Mouse (Mus musculus) kidney, postnatal 14 days (tissue): Measurements from ENCODE around the gene Alyref.
A peak's percentile ranks its signal among the peaks of the same experiment; 100 is the strongest.

Experiments used
- DNase-seq: peaks from one replicate; pipeline ENCODE4 v3.0.0; 2022; ENCODE audit warnings: mixed read lengths

The Alyref gene

DNA sequence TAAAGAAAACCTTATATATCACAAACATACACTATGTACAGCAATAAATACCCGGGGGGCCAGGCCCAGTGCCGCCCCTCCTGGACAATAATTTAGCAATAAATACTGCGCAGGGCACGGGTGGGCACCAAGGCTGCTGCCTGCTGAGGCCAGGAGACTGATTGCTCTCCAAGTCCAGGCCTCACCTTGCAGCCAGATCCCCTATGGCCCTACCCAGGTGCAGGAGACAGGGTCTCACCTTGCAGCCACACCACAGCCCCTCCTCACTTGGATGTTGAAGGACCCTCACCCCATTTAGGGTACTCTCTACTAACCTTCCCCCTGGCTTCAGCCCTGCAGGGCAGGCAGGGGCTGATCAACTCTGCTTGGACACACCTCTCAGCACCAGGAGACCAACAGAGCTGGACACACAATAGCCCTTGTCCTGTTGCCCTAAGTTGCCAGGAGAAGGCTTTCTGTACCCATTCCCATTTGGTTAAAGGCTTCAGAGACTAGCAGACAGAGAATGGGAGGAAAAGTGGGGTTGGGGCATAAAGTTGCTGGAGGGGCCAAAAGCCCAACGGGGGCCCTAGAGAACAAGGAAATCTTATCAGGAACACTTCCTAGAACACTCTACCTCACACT is 27.1 kb upstream of the Alyref start, which contains the start of gene Sirt7:
Sirt7 (minus strand) TSS at position 89 of the 624 bp plus-strand sequence.
- peak; percentile 5 for DNase-seq

DNA sequence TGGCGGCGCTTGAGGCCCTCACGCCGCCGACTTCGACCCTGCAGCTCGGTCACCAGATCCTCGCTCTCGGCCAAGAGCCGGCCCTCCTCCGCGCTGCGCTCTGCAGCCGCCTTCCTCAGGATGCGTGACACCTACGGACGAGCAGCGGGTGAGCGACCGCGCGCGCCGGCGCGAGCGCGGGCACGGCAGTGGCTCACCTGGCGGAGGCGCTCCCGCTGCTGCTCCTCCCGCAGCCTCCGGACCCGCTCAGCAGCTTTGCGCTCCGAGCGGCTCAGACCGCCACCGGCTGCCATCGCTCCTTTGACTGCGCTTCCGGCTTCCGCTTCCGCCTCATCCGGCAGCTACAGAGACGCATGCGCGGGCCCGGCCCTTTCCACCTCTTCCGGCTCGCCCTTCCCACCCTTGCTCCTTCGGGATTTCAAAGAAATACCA is 26.5 kb upstream of the Alyref start:
- DNase-seq, result peak; percentile 92

DNA sequence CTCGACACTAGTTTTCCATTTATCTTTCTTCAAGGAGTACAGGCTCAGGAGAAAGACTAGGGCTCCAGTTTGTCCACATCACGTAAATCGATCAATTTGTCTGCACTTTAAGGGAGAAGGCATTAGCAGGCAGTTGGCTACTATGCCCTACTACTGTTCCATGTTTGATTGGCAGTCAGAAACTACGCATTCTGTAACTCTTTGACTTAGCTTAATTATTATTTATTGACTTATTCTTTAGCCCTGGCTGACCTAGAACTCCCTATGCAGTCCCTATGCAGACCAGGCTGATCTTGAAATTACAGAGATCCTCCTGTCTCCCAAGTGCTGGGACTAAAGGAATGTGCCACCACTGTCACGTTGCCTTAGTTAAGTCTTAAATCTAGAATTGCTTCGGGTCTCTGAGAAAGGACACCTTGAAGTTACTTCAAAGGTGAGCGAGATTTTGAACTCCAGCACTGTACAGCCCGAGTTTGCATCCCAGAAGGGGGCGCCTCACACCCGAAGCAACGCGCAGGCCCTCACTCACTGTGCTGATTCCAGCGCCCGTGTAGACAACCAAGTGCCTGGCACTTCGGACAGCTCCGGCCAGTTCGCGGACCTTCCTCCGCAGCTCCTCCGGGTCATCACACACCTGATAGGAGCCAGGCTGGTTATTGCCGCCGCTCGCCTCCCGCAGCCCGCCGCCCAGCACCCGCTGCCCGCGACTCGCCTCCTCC is 26.0 kb upstream of the Alyref start:
- DNase-seq, result peak; percentile 84

DNA sequence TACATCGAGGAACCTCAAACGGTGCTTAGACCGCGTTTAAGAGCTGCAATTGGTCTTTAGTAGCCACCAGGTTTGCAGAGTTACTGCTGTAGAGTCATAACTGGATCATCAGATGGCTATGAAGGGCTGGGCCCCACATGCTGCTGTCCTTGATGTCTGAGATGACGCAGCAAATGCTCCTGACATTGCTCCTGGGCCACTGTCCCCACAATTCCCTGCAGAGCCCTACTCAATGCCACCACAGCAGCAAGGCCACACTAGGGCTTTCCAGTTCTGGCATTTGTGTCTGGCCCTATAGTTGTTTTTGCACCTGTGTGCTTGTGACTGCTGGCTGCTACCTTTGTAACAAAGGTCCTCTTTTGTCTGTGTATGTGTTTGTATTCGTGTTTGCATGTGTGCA is 24.6 kb upstream of the Alyref start:
- DNase-seq, result no peak

DNA sequence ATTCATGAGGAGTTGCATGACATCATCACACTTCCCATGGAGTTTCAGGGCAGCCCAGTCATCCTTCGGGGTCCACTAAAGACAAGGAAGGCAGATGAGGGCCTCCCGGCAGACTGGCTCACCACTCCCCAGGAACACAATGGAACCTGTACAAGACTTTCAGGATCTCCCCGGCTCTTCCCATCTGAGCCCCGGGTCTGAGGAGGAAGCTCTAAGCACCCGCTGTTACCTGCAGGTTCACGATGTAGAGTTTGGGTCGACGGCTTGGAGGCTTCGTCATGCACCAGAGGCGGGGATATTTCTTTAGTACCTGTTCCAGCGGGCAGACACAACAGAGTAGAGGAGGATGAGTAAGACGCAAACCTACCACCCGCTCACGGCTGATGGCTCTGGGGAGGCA is 22.0 kb upstream of the Alyref start:
- no peak for DNase-seq

DNA sequence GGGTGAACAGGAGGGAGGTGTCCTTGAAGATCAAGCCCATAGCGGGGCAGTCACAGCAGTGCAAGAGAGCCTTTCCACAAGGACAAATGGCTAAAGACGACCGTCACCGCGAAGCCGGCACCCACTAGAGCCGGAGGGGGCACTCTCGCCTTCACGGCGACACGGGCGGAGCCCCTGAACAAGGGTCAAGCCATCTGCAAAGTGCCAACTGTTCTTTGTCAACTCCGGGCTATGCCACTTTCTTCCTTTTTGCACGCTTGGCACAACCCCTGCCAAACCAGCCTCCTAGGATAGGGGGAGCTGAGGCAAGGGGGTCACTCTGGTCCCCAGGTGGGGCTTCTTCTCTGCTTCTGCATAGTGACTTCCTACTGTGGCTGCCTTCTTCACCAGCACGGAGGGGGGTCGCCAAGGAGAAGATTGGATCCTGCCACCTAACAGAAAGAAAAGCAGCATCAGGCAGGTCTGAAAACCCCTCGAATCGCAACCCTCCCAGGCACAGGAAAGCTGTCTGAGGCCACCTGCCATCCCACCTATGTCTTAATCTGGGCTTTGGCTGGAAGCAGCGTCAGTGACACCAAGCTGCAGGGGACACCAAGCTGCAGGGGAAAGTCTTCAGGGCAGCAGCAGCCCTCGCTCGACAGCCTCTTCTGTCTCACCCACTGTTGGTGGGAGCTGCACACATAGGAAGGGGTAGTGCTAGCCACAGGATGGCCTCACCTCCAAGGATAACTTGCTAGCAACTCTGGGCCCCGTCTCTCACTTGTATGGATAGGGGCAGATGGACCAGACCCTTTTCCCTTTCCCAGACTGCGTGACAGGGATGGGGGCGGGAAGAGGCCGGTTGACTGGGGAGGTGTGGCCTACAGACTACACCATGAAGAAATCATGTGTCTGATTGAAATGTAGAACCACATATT is 20.7 kb upstream of the Alyref start:
- DNase-seq, result no peak

DNA sequence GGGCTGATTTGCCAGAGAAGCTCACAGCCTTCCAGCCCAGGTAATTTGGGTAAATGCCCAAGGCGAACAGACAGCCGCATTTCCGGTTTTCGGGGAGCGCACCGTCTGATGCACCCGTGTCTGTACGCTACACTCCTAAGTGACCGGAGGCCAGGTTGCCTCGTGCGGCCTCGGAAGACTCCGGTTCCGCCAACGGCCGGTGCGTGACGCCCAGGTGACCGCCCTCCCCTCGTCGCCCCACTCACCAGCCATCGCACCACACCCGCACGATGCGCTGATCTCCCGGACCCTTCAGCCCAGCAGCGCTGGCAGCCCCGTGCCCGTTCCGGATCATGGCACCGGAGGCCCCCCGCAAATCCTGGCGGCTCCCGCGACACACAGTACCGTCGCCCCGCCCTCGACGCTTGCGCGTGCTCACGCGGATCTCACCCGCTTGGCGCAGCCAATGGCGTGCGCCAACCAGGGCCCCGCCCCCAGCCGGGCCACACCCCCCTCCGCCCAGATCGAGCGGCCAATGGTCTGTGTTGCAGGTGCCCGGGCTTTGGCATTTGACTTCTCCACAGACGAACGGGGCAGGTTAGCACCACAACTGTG is 19.5 kb upstream of the Alyref start, which contains the start of gene Pcyt2:
Pcyt2 (minus strand) TSS at position 418 of the 594 bp plus-strand sequence.
- DNase-seq, result peak; percentile 96

DNA sequence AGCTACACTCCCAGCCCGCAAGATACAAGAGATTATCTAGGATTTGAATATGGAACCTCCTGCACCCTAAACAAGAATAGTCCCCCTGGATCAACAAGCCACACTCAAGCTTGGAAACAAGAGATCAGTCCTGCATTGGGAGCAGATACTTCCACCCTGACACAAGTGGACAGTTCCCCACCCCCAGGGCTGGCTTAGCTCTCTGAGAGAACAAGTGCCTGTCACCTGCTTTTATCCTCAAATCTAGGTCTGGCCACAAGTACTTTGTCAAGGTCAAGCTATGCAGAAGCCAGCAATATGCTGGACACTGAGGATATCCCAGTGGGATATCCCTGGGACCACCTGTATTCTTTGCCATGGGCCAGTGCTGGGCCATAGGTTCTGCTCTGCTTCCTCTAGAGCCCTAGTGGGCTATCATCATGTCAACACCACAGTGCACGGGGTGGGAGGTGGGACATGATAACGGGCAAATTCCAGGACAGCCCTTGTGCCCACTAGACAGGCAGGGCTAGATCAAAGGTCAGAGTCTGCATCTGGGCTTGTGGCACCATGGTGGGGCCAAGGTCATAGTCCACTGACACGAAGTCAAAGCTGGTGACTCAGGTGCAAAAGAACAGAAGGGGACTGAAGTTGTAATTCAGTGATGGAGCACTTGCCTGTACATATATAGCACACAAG is 18.6 kb upstream of the Alyref start:
- peak; percentile 75 for DNase-seq

DNA sequence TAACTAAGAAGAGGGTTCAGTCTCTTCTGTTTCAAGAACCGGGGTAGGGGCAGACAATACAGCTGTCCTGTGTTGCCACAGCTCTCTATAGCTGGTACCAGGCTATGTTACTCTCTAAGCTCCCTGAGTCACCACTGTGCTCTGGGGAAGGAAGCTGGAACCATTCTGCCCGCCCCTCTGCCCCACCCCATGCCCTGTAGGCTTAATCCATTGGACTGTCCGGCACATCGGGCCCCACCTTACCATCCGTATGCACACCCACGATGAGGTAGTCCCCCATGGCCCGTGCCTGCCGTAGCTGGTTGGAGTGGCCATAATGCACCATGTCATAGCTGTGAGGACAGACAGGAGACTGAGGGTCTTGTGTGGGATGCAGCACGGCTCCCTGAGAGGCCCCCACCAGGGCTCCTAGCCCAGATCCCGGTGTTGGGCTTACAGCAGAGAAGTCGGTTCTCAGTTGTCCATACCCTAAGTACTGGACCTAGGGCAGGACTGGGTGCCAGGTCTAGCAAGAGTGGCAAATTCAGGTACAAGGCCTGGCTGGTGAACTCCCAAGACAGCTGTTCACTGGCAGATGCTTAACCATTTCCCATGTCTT is 17.5 kb upstream of the Alyref start:
- no peak for DNase-seq

DNA sequence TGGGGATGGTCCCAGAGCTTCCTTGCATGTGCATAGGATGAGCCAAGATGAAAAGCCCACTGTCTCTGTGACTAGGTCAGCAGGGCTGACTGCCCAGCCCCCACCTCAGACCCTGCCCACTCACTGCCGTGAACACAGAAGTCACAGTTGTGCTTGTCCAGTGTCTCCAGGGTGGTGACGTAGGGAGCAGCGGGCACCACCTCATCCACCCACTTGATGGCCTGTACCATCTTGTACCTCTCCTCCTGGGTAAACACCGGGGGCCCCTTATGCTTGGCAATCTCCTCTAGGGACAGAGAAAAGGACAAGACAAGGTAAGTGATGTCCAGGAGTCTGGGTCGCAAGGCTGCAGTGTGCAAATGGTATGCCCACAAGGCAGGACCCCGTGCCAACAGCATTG is 17.0 kb upstream of the Alyref start:
- no peak for DNase-seq

DNA sequence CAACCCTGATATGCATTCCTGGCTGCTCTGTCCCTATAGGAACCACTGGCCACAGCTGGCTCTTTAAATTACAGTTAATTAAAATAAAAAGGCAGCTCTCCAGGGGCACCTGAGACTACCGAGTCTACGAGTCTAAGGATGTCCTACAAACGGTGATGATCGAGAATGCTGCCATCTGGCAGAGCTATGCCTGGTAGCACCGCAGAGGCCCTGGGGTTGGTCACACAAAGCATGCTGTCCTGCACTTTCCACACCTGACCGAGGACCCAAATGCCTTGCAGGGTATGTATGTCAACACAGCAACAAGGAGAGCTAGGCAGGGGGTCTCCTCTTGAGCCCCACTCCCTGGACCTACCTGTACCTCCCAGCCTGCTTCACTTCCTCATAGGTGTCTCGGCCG is 15.8 kb upstream of the Alyref start:
- DNase-seq, result no peak

DNA sequence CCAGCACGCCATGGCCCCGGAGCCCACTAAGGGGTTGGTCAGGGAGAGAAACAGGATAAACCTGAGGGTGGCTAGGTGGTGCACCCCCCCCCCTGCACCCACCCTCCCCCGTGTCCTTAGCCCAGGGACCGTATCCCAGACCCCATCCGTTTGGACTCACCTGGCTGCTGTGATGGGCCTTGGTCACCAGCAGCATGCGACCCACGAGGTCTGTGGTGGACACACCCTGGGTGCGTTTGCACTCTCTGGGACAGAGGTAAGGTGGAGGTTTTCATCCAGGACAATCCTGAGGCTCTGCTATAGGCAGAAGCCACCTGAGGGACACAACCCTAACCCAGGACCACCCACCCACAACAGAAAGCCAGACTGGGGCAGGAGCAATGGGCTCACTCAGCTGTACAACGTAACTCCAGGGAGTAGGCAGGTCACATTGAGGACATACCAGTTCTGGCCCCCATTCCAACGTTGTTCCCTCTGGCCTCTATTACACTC is 15.4 kb upstream of the Alyref start:
- no peak for DNase-seq

DNA sequence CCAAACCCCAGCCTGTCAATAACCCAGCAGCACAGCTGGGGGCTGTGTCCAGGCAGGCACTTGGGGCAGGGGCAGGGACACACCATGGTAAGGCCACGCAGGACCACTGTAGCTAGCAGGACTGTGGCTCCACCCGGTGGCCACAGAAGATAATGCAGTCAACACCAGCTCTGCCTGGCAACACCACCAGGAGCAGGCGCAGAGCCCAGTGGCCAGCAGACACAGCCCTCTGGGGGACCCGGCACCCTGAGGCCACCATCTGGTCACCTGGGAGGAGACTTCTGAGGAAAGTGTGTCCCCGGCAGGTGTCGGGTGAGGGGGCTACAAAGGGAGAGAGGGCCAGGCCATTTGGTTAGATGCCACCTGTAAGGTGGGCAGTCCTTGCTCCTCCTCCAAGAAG is 14.6 kb upstream of the Alyref start:
- peak; percentile 83 for DNase-seq

DNA sequence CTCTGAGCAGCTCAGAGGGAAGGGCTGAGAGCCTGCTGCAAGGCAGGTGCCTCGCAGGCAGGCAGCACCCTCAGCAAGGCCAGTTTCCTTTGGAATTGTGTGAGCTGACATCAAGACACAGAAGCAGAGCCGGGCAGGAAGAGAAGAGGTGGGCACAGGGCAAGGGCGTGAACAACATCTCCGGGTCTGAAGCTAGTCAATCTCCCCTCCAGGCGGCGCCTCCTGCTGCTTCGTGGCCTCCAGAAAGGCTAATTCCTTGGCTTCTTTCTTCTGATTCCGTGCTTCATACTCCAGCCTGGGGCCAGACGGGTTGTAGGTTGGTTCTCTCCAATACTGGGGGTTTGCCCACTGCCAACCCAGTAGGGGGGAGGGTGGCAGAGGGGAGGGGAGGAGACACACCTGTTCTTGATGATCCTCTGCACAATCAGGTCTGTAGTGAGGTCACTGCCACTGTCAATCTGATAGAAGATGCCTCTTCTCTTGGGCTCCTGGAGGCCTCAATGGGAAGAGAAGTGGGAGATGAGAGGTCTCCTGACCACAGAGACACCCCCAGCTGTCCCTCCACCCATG is 12.4 kb upstream of the Alyref start:
- no peak for DNase-seq

DNA sequence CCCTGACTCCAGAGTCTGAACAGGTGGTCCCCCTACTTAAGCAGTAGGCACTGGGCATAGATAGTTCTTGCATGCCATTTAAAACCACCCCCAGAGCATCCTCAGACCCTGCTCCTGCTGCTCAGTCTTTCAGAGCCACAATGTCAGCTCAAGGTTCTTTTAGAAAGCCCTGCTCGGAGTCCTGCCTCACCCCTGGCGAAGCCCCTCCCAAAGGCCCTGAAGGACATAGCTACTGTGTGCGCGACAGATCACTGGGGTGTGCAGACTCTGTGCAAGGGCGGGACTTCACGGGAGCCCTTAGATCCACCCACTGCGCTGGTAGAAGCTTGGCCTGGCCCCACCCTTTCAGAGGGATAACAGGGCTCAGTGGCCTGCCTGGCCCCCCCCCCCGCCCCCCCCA is 11.1 kb upstream of the Alyref start:
- peak; percentile 68 for DNase-seq

DNA sequence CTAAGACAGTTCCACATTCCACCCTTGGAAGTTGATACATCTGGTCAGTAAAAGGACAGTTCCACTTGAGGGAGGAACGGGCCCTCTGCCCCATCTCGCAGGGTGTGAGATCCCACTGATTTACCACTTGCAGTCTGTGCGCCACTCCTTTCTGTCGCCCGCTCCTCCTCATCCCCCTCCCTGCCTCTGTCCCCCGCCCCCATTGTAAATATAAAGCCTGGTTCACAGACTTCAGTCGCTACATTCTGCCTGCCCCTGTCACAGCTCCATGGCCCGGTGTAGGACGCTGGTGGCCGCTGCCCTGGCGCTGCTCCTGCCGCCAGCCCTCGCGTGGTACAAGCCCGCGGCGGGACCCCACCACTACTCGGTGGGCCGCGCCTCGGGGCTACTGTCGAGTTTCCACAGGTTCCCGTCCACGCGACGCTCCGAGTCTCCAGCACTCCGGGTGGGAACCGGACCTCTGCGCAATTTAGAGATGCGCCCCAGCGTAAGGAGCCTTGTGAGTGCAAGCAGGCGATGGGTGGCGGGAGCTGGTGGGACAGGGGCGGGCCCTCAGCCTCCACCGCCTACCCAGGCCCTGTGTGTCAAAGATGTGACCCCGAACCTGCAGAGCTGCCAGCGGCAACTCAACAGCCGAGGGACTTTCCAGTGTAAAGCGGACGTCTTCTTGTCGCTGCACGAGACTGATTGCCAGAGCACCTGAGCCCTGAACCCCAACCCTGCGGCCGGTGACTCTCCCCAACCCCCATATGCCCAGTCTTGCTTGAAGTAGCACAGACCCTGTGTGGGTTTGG is 10.3 kb upstream of the Alyref start, which contains the start of gene Npb:
Npb (plus strand) TSS at position 237 of the 794 bp plus-strand sequence.
- DNase-seq, result no peak

DNA sequence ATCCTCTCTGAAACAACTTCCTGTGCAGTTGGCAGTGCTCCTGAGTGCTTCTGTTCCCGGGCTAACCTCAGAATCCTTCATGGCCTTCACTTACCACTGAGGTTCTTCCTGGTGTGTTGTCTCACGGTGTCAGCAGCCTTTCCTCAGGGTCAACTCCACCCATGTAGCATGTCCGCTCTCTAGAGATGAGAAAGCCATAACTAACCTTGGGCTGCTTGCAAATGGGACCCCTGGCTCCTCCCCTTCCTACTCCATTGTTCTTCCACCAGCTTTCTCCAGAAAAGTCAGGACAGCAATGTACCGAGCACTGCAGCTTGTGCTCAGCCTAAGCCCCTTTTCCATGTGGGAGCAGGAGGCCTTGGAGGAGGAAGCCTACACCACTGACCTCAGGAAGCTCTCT is 8.6 kb upstream of the Alyref start:
- no peak for DNase-seq

DNA sequence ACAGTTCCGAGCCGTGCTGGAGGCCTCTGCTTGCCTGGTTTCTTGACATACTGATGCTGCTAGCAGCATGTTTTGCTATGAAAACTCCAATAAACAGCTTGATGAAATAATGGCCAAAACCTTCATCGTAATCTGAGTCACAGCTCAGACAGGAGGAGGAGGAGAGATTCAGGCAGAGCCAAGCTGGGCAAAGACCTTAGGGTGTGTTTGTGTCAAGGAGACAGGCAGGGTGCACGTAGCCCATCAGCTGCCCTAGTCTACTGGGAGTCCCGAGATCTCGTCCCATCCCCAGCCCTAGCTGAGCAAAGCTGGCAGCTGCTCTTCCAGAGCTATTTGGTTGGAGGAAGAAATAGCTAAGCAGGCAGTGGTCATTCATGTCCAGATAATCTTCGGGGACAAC is 7.5 kb upstream of the Alyref start:
- DNase-seq, result no peak

DNA sequence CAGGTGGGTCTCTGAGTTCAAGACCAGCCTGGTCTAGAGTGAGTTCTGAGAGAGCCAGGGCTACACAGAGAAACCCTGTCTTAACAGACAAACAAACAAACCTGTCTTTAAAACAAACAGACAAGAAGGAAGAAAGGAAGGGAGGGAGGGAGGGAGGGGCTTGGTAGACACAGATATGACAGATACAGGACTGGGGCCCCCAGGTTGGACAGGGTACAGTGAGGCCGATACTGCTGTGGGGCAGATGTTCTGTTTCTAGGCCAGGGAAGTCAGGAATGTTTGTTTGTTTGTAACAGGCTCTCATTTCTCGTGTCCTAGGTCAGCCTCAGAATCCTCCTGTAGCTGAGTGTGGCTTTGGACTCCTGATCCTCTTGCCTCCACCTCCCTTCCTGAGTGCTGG is 5.4 kb upstream of the Alyref start:
- no peak for DNase-seq

DNA sequence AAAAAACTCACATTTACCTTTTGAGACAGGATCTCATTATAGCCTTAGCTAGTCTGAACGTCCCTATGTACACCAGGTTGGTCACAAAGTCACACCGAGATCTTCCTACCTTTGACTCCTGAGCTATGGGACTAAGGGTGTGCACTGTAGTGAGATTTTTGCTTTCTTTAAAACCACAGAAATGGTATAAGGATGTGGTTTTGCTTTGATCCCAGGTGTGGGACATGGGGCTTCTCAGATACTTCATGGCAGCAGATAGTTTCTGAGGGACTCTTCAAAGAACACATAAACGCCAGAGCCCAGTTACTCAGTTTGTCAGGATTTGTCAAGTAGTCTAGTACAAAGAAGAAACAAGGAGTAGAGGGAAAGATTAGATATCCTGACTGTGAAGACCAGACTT is 2.6 kb upstream of the Alyref start:
- DNase-seq, result no peak
